Mouse (Mus musculus) thymus, adult 2 months (tissue): Measurements from ENCODE around the gene Cnpy2. TPM values are rescaled to one million over a fixed set of nuclear protein-coding genes. Genes with fewer than 3 reads are reported as not detected.
"Not testable (repeated sequence)": the region's sequence is repeated elsewhere in the genome, so short reads cannot be mapped to it uniquely, and the experiment has no call there.

ENCODE experiments used
- DNase-seq: peaks from one replicate; pipeline ENCODE4 v3.0.0; 2021
- H3K27ac ChIP-seq: fragments of 200-500 bp; 2 replicates; pipeline ENCODE4 v1.5.1; 2012; ENCODE audit warnings: low read length, control low read depth; ENCODE audit not compliant: control insufficient read depth, insufficient read depth
- H3K27me3 ChIP-seq: fragments of 200-500 bp; 2 replicates; pipeline ENCODE4 v1.6.1; 2012; ENCODE audit warnings: mild to moderate bottlenecking, low read length, moderate library complexity, mixed read lengths; ENCODE audit not compliant: control insufficient read depth, insufficient read depth
- H3K36me3 ChIP-seq: fragments of 200-500 bp; 2 replicates; pipeline ENCODE4 v1.6.1; 2012; ENCODE audit warnings: mild to moderate bottlenecking, low read length, moderate library complexity; ENCODE audit not compliant: control insufficient read depth, insufficient read depth
- H3K4me1 ChIP-seq: fragments of 200-500 bp; replicated peaks from 2 replicates; pipeline ENCODE4 v1.6.1; 2012; ENCODE audit warnings: low read length; ENCODE audit not compliant: control insufficient read depth, insufficient read depth
- H3K4me3 ChIP-seq: fragments of 200-500 bp; 2 replicates; pipeline ENCODE4 v1.5.1; 2012; ENCODE audit warnings: mild to moderate bottlenecking, low read length, control low read depth, moderate library complexity; ENCODE audit not compliant: control insufficient read depth, insufficient read depth
- CTCF ChIP-seq: fragments of 200-500 bp; IDR thresholded peaks from 2 replicates; pipeline ENCODE4 v1.5.1; 2012; ENCODE audit warnings: mild to moderate bottlenecking, control low read depth, low read length, moderate library complexity, borderline replicate concordance; ENCODE audit not compliant: control insufficient read depth, poor library complexity, insufficient read depth; ENCODE audit errors: extremely low read depth
- POLR2A ChIP-seq: fragments of 200-500 bp; IDR thresholded peaks from 2 replicates; pipeline ENCODE4 v1.6.1; 2012; ENCODE audit warnings: mild to moderate bottlenecking, low read length, control low read depth, moderate library complexity; ENCODE audit not compliant: control insufficient read depth, poor library complexity, insufficient read depth; ENCODE audit errors: extremely low read depth
- WGBS: fragments of 180-500 bp; shearing (Covaris S2); methylation state at CpG from one replicate; pipeline ENCODE4 v1.1.7; 2018; 5-methylcytosine and 5-hydroxymethylcytosine counted together
- polyA plus RNA-seq: library from polyadenylated mRNA; depleted of rRNA; stranded (reverse); fragments of >200 nt; gene quantifications from 2 replicates; pipeline ENCODE4 v1.2.3, GENCODE M21; 2012; rRNA removed

The Cnpy2 gene
- 34.3 and 41.7 TPM in 2 replicates for polyA plus RNA-seq

DNA sequence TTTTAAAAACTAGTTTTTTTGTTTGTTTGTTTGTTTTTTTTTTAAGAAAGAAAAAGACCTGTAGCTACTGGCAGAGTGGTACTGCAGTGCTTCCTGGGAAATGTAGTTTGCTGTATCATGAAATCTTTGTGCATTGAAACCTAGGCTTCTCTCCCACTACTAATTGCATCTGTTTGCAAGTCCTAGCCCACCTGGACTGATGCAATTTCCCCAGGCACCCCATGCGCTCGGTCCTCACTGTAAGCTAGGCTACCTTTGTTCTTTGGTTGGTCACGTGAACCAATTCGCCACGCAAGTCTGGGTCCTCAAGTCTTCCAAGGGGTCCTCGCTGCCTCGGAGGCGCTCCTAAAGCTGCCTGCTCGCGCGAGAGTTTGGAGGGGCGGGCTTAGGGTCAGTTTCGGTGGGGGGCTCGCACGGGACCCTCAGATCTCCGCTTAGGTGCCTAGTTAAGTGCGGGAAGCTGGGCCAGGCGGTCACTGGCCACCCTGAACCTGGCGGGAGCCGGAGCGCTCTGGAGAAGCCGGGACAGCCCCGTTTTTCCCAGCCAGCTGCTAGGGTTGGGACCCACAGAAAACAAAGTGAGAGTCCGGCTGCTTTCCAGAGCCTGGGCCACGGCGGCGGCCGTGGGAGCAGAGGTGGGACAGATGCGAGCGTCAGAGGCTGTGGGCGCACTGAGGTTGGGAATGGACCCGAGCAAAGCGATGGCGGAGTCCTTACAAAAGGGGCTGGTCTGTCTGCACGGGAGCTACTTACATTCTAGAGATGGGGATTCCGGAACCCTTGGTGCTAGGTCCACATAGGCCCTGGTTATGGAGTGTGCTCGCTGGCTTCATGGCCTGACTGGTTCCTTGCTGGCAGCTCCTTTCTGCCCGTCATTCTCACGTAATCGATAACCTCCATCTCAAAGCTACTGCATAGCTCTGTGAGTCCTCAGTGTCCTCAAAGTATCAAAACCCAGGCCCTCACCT lies at the start of gene Cnpy2:
Gene Cnpy2 (plus strand): TSS at position 319 of the 968 bp plus-strand sequence.
- TF ChIP-seq CTCF = 0 out of 2 replicates have a peak, but pooled peaks have one; percentile 19
- TF ChIP-seq POLR2A = peak; percentile 37; the same call in 1 of the 2 replicates
- Histone ChIP-seq H3K36me3 (peaks cover 45% of the 10 kb centered on the region), H3K27ac (peak within 1 kb of the TSS; percentile 60), H3K27me3 (no peaks in the 10 kb centered on the region; the same call in 1 of the 2 replicates), H3K4me3 (peak within 1 kb of the TSS; percentile 95), H3K4me1 (peaks cover 7% of the 10 kb centered on the region)
- under 1% methylated on average over 40 of the region's 40 CpGs for WGBS
- peak; percentile 83 for DNase-seq

GRCm38 (mm10) chr10:128272819-128273439 lies 49.3 kb upstream of the Cnpy2 start:
- H3K36me3 ChIP-seq = peaks cover 16% of the 10 kb centered on the region
- 88% methylated on average over 7 of the region's 7 CpGs for WGBS
- not testable (repeated sequence) for H3K4me3 ChIP-seq, DNase-seq, H3K27me3 ChIP-seq, H3K4me1 ChIP-seq, H3K27ac ChIP-seq

GRCm38 (mm10) chr10:128275374-128275773 lies 46.9 kb upstream of the Cnpy2 start:
- H3K4me1 ChIP-seq, H3K27ac ChIP-seq, H3K4me3 ChIP-seq, H3K27me3 ChIP-seq, DNase-seq: not testable (repeated sequence)
- WGBS = 97% methylated on average over 1 of the region's 1 CpGs
- peaks cover 26% of the 10 kb centered on the region for H3K36me3 ChIP-seq

DNA sequence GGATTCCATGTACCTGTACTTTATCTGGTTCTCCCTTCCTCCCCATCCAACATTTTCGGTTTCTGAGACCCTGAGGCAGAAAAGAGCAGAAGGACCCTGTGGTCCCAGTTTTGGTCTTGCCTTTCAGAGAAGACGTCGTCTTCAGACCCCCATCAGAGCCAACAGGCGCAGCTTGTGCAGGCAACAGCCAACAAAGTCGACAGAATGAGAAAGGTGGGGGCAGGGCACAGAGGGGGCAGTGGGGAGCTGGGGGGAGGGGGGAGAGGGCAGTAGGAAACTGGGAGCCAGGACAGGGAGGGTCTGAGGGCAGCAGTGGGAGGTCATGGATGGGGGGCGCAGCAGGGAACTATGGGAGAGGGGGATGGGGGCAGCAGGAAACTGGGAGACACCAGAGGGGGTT lies 44.1 kb upstream of the Cnpy2 start:
- DNase-seq = no peak
- 85% methylated on average over 6 of the region's 6 CpGs for WGBS

GRCm38 (mm10) chr10:128280943-128281342 lies 41.3 kb upstream of the Cnpy2 start:
- no peaks in the 10 kb centered on the region for H3K4me1 ChIP-seq
- no peak for DNase-seq
- no peaks in the 10 kb centered on the region for H3K27me3 ChIP-seq
- no peak for TF ChIP-seq POLR2A
- TF ChIP-seq CTCF = no peak
- H3K27ac ChIP-seq = no peak overlapping the region
- no peak overlapping the region for H3K4me3 ChIP-seq
- 94% methylated on average over 6 of the region's 6 CpGs for WGBS
- peaks cover 73% of the 10 kb centered on the region for H3K36me3 ChIP-seq

More for the DNA sequence above, 44.1 kb upstream of the Cnpy2 start:
- peaks cover 49% of the 10 kb centered on the region for H3K36me3 ChIP-seq
- H3K27ac ChIP-seq = no peak overlapping the region
- H3K4me1 ChIP-seq = no peaks in the 10 kb centered on the region
- H3K4me3 ChIP-seq = no peak overlapping the region
- TF ChIP-seq POLR2A (no peak), CTCF (no peak)
- H3K27me3 ChIP-seq = no peaks in the 10 kb centered on the region

GRCm38 (mm10) chr10:128281682-128282081 lies 40.6 kb upstream of the Cnpy2 start:
- TF ChIP-seq POLR2A (no peak), CTCF (no peak)
- H3K27ac ChIP-seq = no peak overlapping the region
- DNase-seq = no peak
- H3K4me3 ChIP-seq = no peak overlapping the region
- H3K27me3 ChIP-seq = no peaks in the 10 kb centered on the region
- 95% methylated on average over 14 of the region's 14 CpGs for WGBS
- H3K36me3 ChIP-seq = peaks cover 76% of the 10 kb centered on the region
- no peaks in the 10 kb centered on the region for H3K4me1 ChIP-seq
